Mouse (Mus musculus) liver, postnatal 0 days (tissue): ENCODE measurements around the gene Wdr54.

Source experiments
- CTCF ChIP-seq: sonication (generic); IDR thresholded peaks from 2 replicates; pipeline ENCODE4 v1.5.1; 2016; ENCODE audit warnings: antibody characterized with exemption, low read depth
- EP300 ChIP-seq: IDR thresholded peaks from 2 replicates; pipeline ENCODE4 v1.6.1; 2016; ENCODE audit warnings: antibody characterized with exemption, low read depth, mild to moderate bottlenecking

- TF ChIP-seq CTCF (no peak), EP300 (peak; percentile 46; the same call in 1 of the 2 replicates)
Measured at GRCm38 (mm10) chr6:83131469-83132034, 24.6 kb downstream of the Wdr54 start.
